Mouse (Mus musculus) lung, adult 2 months (tissue): ENCODE results near the gene Bhlhe41.

Experiments
- CTCF ChIP-seq: fragments of 200-500 bp; IDR thresholded peaks from 2 replicates; pipeline ENCODE4 v1.5.1; 2011; ENCODE audit warnings: mild to moderate bottlenecking, low read length, control low read depth; ENCODE audit not compliant: insufficient read depth
- POLR2A ChIP-seq: fragments of 200-500 bp; IDR thresholded peaks from 2 replicates; pipeline ENCODE4 v1.6.1; 2011; ENCODE audit warnings: low read depth, mild to moderate bottlenecking, control low read depth, low read length, borderline replicate concordance; ENCODE audit errors: extremely low read depth

DNA sequence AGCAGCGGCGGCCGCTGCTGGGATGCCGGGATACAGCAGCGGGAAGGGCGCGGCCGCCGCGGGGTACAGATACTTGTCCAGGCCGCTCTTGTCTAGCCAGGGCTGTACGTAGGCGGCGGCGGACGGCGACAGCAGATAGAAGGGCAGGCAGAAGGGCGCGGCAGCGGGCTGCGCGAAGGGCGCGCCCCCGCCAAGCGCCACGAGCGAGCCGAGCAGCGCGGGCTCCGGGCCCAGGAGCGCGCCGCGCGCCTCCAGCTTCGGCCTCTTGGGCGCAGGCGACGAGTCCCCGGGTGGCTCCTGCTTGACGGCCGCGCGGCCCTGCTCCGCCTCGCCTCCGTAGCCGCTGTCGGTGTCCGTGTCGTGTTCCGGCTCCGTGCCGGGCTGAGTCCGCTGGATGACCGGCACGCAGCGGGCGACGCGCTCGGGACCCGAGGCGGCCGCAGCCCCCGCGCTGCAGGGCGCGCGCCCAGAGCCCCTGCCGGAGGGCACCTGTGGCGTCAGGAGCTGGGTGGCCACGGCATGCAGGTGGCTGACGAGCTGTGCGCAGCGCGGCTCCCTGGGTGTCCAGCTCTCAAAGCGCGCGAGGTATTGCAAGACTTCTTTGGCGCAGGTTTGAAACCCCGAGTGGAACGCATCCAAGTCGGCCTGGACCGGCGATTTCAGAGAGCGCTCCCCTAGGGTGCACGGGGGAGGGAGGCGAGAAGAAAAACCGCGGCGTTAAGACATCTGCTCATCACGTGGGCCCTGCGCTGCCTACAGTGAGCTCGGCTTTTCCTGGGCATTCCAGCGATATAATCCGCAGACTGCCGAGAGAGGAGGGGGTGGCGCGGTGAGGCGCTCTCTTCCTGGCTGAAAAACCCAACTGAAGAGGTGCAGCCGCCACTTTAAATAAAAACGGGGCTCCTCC lies 2.0 kb downstream of the Bhlhe41 start:
- 0 out of 2 replicates have a peak, but pooled peaks have one; percentile 17 for TF ChIP-seq POLR2A
- TF ChIP-seq CTCF = no peak
